Mouse (Mus musculus) NIH3T3 (cell line): ENCODE results near the gene Snx4.
"Not testable (repeated sequence)": the region's sequence is repeated elsewhere in the genome, so short reads cannot be mapped to it uniquely, and the experiment has no call there.

ENCODE experiments used
- DNase-seq: peaks from one replicate; pipeline ENCODE4 v3.0.0-alpha.2; 2012; ENCODE audit warnings: low read depth

Gene Snx4

GRCm38 (mm10) chr16:33251194-33252051 lies at the start of gene Snx4:
Snx4 (plus strand) TSS chr16:33251442.
- DNase-seq, result peak; percentile 96

DNA sequence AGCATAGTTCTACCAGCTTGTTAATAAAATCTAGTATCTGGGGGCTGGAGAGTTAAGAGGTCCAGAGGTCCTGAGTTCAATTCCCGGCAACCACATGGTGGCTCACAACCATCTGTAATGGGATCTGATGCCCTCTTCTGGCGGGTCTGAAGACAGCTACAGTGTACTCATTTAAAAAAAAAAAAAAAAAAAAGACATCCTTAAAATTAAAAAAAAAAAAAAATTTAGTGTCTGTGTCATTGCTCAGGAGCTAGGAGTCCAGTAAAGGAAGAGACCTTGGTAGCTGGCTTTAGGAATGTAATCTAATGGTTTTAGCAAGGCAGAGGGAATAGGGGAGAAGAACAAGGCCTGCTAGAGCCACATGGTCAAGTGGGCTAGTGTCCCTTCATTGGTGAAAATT lies 40.4 kb upstream of the Snx4 start:
- no peak for DNase-seq

GRCm38 (mm10) chr16:33216313-33217003 lies 34.8 kb upstream of the Snx4 start:
- no peak for DNase-seq

DNA sequence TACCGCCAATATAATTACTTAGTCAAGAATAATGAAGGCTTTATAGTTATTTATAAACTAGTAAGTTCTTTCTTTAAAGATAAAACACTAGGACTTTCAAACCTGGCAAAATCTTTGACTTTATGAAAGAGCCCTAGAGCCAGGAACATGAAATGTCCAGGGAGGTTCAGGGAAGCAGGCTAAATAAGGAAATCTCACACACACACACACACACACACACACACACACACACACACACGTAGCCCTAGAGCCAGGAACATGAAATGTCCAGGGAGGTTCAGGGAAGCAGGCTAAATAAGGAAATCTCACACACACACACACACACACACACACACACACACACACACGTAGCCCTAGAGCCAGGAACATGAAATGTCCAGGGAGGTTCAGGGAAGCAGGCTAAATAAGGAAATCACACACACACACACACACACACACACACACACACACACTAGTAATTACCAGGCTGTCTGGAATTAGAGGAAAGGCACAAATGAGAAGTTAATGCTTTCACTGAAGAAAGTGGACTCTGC lies 33.6 kb upstream of the Snx4 start:
- not testable (repeated sequence) for DNase-seq

DNA sequence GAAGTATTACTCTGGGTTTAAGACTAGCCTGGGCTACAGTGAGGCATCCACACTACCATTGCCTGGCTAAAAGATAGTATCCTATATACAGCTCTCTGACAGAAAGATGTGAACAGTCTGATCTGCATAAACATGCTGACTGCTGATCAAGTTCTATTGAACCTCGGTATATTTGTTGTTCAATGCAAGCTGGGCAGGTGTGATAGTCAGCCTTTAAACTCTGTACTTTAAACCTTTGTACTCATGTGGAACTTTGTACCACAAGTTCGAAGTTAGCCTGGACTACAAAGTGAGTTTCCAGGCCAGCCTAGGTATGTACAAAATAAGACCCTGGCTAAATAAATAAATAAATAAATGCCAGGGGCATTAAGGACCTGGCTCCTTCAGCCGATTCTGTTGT lies 28.8 kb upstream of the Snx4 start:
- no peak for DNase-seq

DNA sequence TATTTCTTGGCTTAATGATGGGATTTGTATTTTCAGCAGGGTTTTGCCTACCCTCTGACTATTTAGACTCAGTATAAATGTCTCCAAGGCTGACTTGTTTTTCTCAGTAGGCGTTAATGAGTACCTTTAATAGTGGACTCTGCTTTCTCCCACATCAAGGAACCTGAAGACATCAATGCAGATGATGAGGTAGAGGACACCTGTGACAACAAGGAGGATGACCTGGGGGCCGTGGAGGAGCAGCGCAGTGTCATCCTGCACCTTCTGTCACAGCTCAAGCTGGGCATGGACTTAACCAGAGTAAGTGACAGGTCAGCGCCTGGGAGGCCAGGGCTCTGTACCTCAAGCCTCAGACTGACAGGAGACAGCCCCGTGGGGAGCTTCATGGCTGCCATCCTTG lies 26.9 kb upstream of the Snx4 start:
- no peak for DNase-seq

DNA sequence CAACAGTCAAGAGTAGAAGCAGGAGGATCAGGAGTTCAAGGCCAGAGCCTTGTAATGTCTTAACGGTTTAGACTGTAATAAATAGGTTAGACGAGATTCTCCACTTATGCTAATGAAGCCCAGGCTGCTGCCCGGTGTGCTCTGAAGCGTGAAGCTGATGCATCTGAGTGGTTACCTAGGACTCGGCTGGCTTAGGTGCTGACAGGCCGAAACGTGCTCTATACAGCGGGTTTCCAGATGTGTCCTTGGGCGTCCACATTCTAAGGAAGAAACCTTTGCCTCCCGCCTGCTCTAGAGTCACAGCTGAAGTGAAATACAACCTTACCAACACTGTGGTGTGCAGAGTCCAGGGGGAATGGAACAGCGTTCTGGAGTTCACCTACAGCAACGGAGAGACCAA lies 17.1 kb upstream of the Snx4 start:
- DNase-seq, result no peak

GRCm38 (mm10) chr16:33236151-33236550 lies 15.1 kb upstream of the Snx4 start:
- no peak for DNase-seq

- no peak for DNase-seq
Observed at GRCm38 (mm10) chr16:33239305-33239704, 11.9 kb upstream of the Snx4 start.

DNA sequence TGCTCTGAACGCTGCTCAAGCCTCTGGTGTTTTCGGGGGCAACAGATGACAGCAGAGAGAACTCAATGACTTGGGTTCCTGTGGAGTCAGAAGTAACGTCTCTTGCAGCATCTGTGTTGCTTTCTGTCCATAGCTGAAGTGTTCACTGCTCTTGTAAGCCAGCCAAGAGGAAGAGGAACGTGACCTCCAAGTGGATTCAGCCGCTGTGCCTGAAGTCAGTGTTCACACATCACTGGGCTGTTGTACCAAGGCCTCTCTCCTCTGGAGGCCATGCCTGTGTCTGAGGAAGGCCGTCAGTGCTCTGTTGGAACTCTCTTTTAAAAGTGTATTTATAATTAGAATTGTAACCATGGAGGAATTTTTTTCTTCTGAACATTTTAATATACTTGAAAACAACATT lies 9.2 kb upstream of the Snx4 start:
- no peak for DNase-seq

GRCm38 (mm10) chr16:33244136-33244691 lies 7.0 kb upstream of the Snx4 start:
- DNase-seq, result peak; percentile 19

GRCm38 (mm10) chr16:33244933-33245470 lies 6.2 kb upstream of the Snx4 start:
- DNase-seq, result no peak

DNA sequence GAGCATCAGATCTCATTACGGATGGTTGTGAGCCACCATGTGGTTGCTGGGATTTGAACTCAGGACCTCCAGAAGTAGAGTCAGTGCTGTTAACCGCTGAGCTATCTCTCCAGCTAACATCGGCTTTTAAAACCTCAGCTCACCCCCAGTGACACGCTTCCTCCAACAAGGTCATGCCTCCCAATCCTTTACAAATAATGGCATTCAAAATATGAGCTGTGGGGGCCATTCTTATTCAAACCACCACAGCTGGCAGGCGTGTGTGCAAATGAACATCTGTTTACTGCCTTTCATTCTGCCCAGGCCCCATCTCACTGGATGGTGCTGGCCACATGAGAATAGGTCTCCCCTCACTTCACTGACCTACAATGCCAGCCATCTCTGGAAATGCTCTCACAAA lies 4.7 kb upstream of the Snx4 start:
- DNase-seq, result no peak

DNA sequence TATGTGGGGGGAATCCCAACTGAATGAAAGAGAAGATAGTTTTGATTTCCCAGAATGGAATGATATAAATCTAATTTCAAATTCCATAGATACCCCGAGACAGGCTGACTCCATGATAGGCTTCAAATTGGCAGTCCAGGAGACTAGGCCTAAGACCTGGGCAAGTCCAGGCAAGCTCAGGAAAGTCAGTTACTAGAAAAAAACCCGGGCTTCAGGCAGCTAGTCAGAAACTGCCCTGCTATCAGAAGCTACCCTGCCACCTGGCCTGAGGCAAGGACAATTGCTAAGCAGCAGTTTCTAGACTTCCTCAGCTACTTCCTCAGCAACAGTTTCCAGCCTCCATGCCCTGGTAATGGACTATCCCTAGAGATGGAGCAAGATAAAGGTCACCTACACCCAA lies 4.2 kb upstream of the Snx4 start:
- DNase-seq, result no peak

- DNase-seq, result peak; percentile 66
Observed at GRCm38 (mm10) chr16:33250651-33251120, 556 bp upstream of the Snx4 start.

- no peak for DNase-seq
Observed at GRCm38 (mm10) chr16:33255601-33256000, 4.4 kb downstream of the Snx4 start.

DNA sequence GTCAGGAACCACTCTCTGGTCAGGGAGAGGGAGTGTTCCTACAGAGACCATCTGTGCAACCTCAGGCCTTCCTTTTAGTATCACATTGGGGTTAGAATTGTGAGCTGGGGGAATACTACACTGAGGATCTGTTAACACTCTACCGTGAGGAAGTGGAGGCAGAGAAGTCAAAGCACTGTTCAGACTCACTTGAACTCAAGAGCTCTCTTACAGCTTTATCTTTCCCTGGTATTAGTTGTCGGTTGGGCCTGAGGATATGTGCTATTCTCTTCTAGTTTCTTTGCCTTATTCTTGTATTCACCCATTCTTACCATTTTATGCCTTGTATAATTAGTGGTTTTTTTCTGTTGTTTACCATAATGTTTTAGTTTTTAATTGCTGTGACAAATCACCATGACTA lies 7.3 kb downstream of the Snx4 start:
- no peak for DNase-seq

GRCm38 (mm10) chr16:33259824-33260223 lies 8.6 kb downstream of the Snx4 start:
- no peak for DNase-seq

- DNase-seq, result peak; percentile 66
Observed at GRCm38 (mm10) chr16:33260825-33261224, 9.6 kb downstream of the Snx4 start.

- peak; percentile 14 for DNase-seq
Observed at GRCm38 (mm10) chr16:33261584-33262061, 10.4 kb downstream of the Snx4 start.

DNA sequence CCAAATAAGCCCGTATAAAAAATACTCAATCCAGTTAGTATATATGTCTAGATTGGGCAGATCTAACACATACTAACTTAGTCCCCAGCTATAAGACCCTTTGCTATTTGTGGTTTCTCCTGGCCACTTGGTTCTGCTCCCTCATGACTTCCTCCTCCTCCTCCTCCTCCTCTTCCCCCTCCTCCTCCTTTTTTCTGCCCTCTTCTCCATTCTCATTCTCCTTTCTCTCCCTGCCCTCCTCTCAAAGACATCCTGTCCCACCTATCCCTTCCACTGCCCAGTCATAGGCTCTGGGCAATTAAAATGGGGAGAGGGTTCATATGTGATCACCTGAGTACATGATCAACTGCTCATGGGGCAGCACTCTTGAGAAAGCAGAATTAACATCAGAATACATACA lies 10.9 kb downstream of the Snx4 start:
- no peak for DNase-seq

- no peak for DNase-seq
Observed at GRCm38 (mm10) chr16:33267616-33268253, 16.5 kb downstream of the Snx4 start.
